8 mouse cellular contexts compared by ENCODE assay signal in genomic region chr9:69345550-69345949, GRCm38 (mm10).
"Had no signal": no experiment of that assay in that cellular context is flagged by ENCODE, and none has a peak within 500 bp of the region (broad histone marks: within the 10 kb centered on the region; RNA-seq: fewer than 3 reads in every experiment).

No protein-coding gene starts in this region.

- DNase-seq: kidney, adult 11 months; kidney, adult 9 months; kidney, postnatal 10 days; left cerebral cortex, postnatal 4 days; lung, embryonic 14.5 days; lung, postnatal 14 days; right cerebral cortex, postnatal 4 days; spleen, adult 18-20 months had no signal
